Mouse (Mus musculus): Measurements from ENCODE around the gene Psors1c2.

Gene Psors1c2

DNA sequence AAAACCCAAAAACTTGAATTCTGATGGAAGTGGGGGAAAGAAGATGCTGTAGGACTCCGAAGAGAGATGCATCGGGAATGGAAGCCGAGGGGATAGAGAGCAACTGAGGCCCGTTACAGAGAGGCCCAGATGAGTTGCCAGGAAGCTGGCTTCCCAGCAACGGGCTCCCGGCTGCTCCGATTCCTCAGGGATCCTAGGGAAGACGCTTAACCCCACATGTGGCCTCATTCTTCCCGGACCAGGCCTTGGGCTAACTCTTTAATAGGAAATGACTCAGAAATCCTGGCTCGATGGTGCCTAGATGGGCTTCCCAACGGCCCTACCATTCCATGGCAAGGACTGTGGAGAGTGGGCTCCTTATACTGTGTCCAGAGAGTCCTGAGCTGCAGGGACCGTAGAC, 15.5 kb upstream of the Psors1c2 start:
- in situ Hi-C loops (cut with MboI) = no loop called here

DNA sequence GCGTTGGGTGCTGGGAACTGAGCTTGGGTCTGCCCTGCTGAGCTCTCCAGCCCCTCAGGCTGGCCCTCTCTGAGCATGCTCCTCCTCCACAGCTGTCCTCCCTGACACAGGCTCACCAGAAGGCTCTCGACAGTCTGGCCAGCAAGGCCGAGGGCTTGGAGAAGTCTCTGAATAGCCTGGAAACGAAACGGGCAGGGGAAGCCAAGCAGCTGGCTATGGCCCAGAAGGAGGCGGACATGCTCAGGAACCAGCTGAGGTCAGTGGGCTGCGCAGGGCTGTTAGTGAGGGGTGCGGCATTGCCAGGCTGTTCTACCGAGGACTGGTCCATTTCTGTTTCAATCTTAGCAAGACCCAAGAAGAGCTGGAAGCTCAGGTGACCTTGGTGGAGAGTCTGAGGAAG, 8.6 kb upstream of the Psors1c2 start:
- in situ Hi-C loops (cut with MboI) = no loop called here

DNA sequence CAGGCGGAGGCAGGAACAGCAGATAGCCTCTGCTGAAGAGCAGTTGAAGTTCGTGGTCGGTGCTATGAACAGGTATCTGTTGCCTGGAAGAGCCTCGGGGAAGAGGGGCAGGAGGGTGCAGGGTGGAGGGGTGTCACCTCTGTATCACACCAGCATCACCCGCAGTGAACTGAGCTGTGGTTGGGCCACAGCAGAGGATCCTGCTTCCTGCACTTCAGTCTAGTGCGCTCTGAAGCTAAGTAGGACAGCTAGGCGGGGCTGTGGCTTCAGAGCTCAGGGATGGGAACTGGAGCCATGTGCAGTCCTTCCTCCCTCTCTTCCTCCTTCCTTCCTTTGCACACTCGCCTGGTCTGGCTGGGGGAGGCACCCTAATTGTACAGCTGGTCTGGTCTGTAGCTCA, 6.4 kb upstream of the Psors1c2 start:
- in situ Hi-C loops (cut with MboI) = no loop called here

DNA sequence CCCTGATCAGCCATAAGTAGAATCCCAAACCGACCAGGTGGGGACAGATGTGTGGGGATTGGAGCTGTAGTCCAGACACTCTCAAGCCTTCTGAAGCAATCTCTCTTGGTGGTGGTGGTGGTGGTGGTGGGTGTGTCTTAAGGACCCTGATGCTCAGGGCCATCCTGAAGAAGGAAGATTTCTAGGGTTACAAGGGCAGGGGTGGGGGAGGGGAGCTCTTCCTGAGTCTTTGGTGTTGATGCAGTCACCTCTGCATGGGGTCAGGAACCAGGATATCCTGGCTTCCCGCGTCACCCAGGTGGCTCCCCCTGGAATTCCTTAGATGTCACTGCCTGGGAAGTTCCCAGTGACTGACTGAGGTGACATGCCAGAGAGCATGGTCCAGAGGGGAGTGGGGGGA, 641 bp upstream of the Psors1c2 start:
- in situ Hi-C loops (cut with MboI) = no loop called here

DNA sequence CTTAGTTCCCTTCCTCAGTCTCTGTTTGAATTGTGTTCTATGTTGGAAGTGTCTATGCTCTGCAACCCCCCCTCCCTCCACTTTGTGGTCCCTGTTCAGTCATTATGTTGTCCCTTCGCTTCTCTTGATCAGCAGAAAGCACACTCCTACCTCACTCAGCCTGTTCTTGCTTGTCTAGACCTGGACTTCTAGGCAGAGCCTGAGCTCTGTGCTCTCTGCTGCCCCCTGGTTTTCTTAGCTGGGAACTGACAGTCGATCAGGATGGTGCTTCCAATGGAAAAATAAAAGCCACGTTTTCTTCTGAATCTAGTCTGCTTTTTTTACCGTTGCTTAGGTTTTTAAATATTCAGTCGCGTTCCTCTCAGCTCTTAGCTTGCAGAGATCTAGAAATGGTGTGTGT, 1.3 kb downstream of the Psors1c2 start:
- in situ Hi-C loops (cut with MboI) = no loop called here

DNA sequence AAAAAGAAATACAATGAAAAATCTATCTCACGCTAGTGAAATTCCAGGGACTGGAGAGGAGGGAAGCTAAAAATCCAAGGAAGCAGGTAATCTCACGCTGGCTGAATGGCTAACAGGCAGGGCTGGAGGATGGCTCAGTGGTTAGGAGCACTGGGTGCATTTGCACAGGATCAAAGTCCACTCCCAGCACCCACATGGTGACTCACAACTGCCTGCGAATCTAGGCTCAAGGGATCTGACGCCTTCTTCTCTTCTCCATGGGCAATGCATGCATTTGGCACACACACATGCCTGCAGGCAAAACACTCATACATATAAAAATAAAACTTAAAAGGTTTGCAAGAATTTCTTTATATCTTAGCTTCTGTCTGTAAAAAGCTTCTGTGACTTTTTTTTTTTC, 4.4 kb downstream of the Psors1c2 start:
- in situ Hi-C loops (cut with MboI) = no loop called here

DNA sequence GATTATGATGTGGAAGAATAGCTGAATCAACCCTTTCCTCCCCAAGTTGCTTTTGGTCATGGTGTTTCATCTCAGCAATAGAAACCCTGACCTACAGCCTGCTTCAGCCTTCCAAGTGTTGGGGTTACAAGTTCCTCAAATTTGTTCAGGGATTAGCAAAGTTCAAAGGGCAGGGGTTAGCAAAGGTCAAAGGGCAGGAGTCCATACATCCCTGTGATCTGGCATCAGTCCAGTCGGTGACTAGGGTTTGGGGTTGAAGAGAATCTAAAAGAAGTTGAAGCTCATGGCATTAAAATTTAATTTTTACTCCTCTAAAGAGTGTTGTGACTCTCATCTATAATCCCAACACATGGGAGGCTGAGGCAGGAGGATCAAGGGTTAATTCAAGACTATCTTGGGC, 5.5 kb downstream of the Psors1c2 start:
- in situ Hi-C loops (cut with MboI) = no loop called here

DNA sequence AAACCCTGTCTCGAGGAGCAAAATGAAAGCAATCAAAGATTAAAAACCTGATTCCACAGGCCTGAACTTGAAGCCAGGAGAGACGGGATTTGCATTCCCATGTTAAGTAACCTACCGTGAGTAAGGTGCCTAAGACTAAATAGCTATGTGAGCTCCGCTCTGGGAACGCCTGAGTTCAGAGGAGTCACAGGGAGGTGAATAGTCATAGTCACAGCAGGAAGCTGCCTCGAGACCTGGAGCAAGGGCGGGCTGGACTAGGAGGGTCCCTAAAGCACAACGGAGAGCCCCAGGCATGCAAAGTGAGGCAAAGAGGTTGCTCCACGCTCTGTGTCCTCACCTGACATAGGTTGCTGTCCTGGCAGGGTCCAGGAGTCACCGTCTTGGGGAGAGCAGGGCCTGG, 6.5 kb downstream of the Psors1c2 start:
- in situ Hi-C loops (cut with MboI) = no loop called here

DNA sequence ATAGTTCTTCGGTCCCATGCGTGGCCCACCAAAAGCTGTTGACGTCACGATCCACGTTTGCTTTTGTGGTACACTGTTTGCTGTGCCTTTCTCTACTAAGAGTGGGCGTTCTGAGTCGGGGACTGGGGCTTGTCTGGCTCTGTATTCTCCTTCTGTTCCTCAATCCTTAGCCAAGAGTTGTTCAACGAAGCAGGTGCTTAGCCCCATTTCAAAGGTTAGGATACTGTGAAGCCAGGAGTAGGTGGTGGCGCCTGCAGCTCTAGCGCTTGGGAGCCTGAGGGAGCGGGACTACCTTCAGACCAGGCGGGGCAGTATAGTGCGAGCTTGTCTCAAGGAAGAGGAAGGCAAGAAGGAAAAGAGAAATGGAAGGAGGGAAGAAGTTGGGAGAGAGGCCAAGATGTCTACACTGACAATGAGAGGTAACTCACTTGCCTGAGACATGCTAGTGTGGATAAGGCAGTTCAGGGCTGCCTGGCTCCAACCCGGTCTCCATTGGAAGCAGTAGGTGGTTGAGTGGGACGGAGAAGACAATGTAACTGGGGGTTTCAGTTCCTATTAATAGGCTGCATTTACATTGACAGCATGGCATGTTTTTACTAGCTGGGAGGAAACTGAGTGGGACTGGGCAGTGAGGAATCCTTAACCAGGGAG, 9.9 kb downstream of the Psors1c2 start:
- in situ Hi-C loops (cut with MboI) = no loop called here

DNA sequence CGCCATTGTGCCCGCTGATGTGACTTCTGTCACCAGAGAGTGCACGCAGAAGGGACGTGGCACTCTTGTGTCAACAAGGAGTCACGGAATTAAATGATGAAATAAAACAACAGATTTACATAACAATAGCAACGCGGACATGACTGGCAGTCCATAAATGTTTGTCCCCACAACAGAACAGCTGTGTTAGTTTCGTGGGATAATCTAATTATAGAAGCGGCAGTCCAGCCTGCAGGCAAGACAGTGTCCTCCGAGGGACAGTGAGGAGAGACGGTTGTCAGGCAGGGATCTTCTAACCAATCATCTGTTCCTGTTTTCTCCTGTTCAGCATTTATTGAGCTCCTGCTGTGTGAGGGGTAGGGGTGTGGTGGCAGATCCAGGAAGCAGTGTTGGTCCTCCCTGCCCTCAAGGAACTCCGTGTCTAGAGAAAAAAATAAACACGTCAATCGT, 10.4 kb downstream of the Psors1c2 start:
- in situ Hi-C loops (cut with MboI) = no loop called here

DNA sequence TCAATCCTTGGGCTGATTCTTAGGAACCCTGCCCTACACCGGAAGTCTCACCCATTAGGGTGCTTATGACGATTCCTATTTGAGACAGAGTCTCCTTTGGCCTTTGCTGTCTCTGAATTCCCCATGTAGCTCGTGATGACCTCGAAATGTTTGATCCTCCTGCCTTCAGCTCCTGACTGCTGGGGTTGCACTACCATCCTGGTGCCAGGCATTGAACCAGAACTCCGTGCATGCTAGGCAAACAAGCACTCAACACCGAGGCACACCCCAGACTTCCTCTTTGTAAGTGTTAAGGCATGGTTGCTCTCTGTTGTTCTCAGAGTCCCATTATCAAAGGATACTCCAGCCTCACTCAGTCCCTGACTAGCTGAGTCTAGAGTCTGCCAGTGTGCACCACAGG, 11.0 kb downstream of the Psors1c2 start:
- in situ Hi-C loops (cut with MboI) = no loop called here

DNA sequence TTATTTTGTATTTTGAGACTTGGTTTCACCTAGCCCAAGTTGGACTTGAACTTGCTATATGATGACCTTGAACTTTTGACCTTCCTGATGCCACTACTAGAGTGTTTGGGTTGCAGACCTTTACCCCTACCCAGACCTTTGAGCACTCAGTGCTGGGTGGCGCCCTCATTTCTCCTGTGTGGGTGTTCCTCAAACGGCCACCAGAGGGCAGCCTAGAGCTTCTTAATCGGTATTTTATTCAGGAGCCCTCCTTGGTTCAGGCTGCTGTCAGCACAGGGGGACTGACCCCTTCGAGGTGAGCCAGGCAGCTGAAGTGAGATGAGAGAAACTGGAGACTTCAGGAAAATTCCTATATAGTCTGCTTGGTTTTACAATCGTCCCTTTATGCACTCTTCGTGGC, 11.7 kb downstream of the Psors1c2 start:
- in situ Hi-C loops (cut with MboI) = no loop called here

DNA sequence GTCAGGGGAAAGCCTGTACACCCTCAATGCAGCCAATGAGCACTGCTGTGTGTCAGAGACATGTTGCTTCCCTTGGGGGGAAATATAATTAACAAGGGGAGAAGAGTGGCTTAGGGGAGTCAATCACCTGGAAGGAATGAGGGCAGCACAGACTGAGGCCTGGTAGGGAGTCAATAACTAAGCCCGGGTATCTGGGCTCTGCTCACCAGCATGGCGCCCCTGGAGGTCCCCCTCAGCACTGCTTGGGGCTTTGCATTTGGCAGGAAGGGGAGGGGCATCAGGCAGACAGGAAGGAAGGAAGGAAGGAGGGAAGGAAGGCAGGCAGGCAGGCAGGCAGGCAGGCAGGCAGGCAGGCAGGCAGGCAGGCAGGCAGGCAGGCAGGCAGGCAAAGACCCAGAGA, 14.5 kb downstream of the Psors1c2 start:
- in situ Hi-C loops (cut with MboI) = no loop called here

DNA sequence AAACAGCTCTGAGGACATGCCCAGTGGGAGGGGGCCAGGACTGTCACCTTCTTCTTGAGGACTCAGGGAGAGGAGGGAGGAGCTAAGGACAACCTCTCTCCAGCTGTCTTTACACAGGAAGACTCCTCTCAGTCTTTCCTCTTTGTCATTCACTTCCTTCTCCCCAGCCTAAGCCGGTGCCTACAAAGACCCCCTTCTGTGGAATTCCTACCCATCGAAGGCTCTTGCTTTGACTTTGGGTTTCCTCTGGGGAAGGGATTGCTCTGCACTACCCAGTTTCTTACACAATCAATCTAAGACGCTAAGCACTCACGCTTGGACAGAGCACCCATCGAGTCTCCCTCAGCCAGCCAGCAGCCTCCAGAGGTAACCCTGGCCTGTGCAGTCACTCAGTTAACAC, 15.6 kb downstream of the Psors1c2 start:
- in situ Hi-C loops (cut with MboI) = no loop called here

DNA sequence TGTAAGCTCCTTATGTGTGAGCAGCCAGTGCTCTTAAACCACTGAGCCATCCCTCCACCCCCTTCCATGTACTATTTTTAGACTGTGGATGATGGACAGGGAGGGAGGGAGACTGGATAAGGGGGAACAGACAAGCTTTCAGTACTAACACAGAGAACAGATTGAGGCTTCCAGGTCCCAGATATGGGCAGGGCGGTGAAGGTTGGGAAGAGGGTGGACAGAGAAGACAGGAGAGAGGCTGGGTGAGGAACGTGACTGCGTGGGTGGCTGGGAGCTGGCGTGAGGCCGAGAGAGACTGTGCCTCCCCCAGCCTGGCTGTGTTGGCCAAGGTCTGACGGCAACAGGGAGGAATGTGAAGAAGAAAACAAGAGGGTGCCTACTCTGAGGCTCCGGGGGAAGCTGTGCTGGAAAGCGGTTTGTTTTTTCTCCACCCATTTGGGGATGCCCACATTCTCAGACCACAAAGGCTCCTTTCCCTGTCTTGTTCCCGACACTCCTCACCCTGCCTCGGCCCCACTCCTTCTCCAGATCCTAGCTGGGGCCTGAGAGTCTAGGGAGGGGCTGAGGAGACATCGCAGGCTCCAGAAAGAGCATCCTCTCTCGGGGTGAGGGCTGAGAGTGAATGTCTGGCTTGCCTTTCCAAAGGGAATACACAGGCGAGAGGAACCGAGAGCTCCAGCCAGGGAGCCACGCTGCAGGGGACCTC, 16.6 kb downstream of the Psors1c2 start:
- in situ Hi-C loops (cut with MboI) = no loop called here

DNA sequence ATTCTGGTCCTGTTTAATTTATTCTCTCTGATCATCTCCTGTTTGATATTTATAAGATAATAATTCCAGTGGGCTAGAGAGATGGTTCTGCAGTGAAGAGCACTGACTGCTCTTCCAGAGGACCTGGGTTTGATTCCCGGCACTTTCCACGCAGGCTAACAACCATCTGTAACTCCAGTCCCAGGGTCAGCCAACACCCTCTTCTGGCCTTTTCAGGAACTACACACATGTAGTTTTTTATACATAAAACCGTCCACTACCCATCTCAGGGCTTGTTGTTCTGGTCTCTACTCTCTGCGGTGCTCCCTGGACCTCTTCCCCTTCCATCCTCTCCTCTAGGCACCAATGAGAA, 17.1 kb downstream of the Psors1c2 start:
- in situ Hi-C loops (cut with MboI) = no loop called here

DNA sequence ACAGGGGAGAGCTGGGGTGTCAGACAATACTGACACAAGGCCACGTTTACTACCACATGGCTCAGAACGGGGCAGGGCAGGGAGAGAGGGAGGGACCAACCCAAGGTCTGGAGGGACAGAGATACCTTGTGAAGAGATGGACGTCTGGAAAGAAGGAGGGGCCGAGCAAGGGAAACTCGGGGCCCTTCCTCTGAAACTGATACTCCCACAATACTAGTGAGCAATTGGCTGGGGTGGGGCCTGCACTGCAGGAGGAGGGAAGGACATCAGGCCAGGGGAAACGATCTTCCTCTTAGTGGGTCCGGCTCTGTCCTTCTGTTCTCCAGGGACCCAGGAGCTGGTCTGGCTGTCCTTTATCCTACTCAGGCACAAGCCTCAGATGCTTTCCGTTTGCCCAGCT, 17.9 kb downstream of the Psors1c2 start:
- in situ Hi-C loops (cut with MboI) = no loop called here

DNA sequence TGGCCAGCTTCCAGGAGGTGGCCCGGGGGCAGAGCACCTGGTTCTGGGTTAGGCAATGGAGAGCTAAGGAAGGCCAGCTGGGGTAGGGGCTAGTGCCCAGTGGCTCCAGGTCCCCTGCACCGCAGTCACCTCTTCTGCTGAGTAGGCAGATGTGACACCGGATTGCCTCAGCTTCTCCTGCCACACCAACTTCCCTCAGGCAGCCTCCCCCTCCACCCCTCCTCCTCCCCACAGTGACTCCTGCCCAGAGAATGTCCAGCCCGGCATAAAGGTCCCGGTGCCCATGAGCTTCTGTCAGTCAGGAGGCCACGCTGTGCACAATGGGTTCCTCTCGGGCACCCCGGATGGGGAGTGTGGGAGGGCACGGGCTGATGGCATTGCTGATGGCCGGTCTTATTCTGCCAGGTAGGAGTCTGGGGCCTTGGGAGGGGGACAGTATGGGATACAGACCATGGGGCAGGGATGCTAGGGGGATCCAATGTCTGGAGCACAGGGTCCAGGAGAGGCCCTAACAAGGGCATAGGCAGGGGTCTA, 18.9 kb downstream of the Psors1c2 start, which contains the start of gene Cdsn:
Gene Cdsn, plus strand, starts transcription at position 248 of the 534 bp plus-strand sequence.
- in situ Hi-C loops (cut with MboI) = no loop called here

DNA sequence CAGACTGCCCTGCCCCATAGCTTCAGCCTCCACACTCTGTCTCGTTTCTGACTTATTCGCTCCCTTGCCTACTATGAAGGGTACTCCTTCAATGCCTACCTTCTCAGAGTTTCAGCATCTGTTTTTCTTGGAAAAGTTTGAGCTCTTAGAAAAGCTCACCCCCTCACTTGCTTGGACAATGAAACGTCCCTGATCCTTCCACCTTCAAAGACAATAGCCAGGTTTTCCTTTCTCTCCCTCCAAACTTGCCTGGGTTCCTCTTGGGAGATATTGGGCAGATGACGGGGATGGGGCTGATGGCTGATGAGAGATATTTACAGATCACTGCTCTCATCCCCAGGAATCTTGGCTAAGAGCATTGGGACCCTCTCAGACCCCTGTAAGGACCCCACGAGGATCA, 21.3 kb downstream of the Psors1c2 start:
- in situ Hi-C loops (cut with MboI) = no loop called here

DNA sequence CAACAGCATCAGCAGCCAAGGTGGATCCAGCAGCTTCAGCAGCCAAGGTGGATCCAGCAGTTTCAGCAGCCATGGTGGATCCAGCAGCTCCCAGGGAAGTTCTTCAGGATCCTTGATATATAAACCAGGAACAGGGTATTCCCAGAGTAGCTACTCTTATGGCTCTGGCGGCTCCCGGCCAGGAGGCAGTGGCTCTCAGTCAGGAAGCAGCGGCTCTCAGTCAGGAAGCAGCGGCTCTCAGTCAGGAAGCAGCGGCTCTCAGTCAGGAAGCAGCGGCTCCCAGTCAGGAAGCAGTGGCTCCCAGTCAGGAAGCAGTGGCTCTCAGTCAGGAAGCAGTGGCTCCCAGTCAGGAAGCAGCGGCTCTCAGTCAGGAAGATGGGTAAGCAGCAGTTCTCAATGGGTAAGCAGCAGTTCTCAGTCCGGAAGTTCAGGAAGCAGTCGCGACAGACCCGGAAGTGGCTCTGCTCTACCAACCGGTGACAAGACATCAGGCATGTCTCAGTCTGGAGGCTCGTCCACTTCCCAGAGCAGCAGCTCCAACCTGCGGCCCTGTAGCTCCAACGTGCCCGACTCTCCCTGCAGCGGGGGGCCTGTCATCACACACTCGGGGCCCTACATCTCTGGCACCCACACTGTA, 21.9 kb downstream of the Psors1c2 start:
- in situ Hi-C loops (cut with MboI) = no loop called here

DNA sequence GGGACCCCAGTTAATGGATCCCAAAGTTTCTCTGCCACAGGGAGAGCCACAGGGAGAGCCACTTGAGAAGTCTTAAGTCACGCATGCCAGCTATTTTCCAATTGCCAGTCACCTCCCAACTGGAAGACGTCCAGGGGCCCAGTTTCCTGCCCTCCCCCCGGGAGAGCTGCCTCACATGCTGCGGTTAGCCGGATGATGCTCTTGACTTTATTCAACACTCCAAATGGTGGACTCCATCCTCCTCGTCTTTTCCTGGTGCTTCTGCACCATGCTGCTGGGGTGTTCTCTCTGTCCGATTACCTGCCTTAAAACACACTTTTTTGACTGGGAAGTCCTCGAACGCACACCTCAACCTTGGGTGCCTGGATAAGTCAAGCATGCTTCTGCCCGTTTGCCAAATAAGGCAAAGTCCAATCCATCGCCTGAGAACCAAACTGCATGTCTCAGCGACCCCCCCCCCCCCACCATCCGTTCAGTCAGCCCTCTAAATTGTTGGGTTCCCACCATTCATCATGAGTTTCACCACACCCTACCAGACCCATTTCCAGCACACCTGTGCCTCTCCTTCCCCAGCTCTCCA, 23.3 kb downstream of the Psors1c2 start:
- in situ Hi-C loops (cut with MboI) = no loop called here

DNA sequence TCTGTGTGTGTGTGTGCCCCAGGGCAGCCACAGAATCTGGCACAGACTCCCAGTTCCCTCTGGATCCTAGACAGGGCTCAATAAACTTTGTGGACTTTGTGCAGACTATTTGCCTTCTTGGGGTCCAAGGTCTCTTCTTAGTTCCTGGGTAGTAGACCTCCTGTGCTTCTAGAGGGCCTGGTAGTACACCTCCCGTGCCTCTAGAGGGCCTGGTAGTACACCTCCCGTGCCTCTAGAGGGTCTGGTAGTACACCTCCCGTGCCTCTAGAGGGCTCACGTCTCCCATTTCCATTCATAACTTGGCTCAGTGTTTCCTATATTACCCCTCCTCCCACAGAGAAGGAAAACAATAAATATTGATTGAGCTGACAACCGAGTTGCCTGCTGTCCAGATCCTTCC, 23.8 kb downstream of the Psors1c2 start:
- in situ Hi-C loops (cut with MboI) = no loop called here

DNA sequence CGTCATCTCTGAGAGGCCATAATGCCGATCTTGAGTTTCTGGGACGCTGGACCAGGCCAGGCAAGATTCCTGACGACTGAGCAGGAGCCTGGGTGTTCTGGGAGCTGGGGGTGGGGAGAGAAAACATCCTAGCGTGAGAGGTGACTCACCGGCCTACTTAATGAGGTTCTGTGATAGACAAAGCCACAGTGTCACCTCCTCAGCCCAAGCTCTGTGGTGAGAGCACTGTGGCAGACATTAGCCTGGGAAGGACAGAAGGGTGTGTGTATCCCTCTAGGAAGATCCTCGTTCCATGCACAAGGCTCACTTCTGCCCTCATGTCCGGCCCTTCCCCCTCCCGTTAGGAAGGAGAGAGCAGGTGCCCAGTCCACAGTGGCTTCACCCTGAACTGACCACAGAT, 24.4 kb downstream of the Psors1c2 start:
- in situ Hi-C loops (cut with MboI) = no loop called here

Data from mature B cell (primary cell).